Mouse (Mus musculus) spleen, postnatal 4 days (tissue): Measurements from ENCODE around the gene Angptl4.
"Not testable (repeated sequence)": the region's sequence is repeated elsewhere in the genome, so short reads cannot be mapped to it uniquely, and the experiment has no call there.

ENCODE experiments used
- DNase-seq, 2 experiments: peaks; one replicate each; pipeline ENCODE4 v3.0.0; 2022; ENCODE audit warnings: low spot score in 2 of 2

Angptl4 gene

DNA sequence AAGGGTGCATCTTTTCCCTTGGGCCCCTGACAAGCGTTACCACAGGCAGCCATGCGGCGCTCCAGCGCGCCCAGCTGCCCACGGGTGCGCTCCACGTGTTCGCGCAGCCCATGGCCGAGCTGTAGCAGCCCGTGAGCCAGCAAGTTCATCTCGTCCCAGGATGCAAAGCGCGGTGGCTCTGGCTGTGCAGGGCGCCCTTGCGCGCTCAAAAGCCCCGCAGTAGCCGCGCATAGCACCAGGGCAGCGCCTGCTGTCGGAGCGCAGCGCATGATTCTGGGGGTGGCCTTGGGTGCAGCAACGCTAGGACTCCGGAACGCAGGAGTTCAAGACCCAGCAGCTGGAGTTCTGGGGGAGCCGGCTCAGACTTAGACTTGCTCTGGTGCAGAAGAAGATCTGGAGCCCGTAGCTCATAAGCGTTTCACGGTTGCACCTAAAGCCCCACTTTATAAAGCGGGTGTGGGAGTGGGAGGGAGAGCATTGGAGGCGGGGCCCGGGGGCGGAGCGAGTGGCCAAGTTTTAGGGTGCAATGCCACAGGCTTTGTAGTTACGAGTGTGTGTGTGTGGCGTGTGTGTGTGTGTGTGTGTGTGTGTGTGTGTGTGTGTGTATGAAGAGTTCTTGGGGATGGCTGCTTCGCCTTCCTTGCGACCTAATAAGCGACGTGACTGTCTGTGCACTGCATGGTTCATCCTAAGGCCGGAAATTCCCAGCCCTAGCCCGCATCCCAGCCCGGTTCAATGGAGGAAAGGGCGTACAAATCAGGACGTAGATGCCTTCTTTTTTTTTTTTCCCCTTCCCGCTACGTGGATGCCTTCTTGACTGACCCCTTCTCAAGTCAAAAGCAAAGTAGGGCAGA is at the start of gene Angptl4:
TSS of gene Angptl4 (minus strand) at position 707 of the 854 bp plus-strand sequence.
- peak; percentile 72 to 85 for DNase-seq

DNA sequence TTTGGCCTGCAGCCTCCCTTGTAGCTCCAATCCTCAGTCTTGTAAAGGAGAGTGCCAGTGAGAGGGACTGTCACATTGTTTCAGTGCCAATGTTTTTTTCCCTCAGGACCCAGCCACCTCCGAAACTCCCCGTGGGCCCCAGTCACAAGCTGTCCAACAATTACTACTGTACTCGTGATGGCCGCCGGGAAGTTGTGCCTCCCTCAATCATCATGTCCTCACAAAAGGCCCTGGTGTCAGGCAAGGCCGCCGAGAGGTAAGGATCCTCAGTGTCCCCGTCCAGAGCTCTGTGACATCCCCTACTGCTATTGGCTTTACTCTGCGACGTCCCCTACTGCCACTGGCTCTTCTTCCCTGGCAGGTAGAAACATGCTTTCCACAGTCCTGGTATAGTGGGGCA is 47.9 kb upstream of the Angptl4 start:
- DNase-seq, result no peak

- no peak for DNase-seq
Measured at GRCm38 (mm10) chr17:33828892-33829291, 47.3 kb upstream of the Angptl4 start.

DNA sequence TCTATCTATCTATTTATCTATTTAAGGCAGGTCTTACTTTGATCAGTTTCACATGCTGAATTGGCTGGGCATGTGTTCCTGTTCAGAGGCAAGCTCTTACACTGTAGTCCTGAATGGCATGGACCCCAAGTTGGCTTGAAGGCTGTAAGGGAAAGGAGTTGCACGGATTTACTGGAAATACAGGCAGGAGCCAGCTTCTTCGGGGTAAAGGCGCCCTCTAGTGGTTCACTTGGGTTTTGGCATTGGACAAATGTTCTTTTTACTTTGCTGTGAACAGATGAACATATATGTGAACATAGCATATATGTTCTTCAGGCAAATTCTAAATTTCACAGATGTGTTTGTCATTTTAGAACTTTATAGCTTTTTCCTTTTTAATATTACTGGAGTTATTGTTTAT is 45.2 kb upstream of the Angptl4 start:
- peak; percentile 66 to 86 for DNase-seq

DNA sequence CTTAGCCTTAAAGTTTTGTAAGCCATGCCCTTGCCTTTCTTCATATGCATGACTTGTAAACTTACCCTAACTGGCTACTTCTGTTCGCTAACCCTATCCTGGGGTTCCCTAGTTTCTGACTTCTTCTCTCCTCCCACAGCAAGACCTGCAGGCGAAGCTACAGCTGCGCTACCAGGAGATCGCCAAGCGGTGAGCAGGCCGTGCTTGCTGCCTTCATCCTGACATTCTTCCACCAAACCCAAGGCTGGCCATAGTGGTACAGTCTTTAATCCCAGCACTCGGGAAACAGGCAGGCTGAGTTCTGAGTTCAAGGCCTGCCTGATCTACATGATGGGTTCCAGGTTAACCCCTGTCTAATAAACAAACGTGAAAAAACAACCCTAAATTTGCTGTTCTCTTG is 43.8 kb upstream of the Angptl4 start:
- DNase-seq, result no peak

- DNase-seq, result not testable (repeated sequence)
Measured at GRCm38 (mm10) chr17:33824997-33825330, 43.3 kb upstream of the Angptl4 start.

DNA sequence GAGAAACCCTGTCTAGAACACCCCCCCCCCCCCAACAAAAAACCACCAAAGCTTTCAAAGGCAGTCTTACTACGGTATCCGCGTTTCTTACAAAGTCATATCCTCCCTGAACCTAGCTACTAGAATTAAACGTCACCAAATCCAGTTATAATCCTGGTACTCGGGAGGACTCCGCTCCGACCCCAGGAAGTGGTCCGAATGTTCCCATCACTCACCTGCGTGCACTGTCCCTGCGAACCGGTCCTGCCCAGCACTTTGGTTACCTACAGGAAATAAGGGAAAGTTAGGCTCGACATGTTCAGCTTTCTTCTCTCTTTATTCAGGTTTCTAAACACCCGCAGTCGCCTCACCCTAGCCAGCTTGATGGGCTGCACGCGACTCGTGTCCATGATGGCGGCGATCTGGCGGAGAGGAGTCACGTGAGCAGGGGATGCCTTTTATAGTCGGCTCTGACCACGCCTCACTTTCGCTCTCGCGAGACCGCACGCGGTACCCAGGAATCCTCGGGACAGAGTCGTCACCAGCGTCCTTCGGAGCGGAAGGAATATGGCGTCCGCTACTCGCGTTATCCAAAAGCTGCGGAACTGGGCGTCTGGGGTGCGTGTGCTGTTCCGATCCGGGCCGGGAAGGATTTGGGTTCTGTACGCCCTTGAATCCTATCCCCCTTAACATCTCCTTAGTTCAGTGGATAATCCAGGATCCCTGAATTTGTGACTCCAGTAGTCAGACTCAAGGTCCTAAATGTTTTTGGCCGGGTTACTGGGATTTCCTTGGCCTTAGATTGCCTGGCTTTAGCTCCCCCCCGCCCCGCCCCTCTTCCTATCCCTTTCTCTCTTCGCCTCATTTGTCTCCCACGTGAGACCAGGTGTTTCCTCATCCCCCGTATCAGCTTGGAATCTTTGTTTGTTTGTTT is 42.7 kb upstream of the Angptl4 start, which contains the start of the genes Rps28 and Ndufa7:
TSS of gene Rps28 (minus strand) at position 479 of the 913 bp plus-strand sequence.
TSS of gene Ndufa7 (plus strand) at position 489 of the 913 bp plus-strand sequence.
- DNase-seq, result peak; percentile 98

DNA sequence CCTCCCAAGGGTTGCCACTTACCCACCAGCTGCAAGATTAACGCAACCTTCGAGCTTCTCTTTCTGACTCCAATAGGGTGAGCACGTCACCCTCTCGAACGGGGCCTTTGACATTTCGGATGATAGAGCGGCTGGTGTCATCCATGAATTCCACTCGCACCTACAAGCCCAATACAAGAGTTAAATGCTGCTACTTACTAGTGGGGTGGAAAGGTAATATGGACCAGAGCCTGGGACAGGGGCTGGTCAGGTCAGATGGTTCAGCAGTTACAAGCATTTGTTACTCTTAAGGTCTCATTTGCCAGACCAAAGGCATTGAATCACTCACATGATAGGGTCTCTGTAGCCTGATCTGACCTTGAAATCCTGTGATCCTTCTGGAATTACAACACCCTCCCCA is 41.5 kb upstream of the Angptl4 start:
- DNase-seq, result not testable (repeated sequence)

DNA sequence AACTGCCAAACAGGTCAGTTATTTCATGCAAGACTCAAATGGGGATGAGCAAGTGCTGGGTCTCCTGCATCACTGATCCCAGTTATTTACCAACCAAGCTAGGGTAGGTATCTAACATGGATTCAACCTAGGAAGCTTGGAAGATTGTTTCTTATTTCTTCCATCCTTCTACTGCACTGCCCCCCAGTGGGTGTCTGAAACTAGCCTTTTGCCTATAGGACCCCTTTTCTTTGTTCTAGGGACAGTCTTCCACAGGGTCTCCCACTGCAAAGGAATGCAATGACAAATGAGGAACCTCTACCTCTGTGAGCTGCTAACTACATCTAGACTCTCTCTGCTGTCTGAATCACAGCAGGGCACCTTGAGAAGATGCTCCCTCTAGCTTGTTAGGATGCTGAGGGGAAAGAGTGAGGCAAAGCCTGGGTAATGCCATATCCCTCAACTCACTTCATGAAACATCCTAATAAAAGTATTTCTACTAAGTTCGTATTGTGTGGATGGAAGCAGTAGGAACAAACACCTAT is 40.9 kb upstream of the Angptl4 start:
- DNase-seq, result no peak

GRCm38 (mm10) chr17:33817969-33818643 is 36.5 kb upstream of the Angptl4 start:
- DNase-seq, result no peak

DNA sequence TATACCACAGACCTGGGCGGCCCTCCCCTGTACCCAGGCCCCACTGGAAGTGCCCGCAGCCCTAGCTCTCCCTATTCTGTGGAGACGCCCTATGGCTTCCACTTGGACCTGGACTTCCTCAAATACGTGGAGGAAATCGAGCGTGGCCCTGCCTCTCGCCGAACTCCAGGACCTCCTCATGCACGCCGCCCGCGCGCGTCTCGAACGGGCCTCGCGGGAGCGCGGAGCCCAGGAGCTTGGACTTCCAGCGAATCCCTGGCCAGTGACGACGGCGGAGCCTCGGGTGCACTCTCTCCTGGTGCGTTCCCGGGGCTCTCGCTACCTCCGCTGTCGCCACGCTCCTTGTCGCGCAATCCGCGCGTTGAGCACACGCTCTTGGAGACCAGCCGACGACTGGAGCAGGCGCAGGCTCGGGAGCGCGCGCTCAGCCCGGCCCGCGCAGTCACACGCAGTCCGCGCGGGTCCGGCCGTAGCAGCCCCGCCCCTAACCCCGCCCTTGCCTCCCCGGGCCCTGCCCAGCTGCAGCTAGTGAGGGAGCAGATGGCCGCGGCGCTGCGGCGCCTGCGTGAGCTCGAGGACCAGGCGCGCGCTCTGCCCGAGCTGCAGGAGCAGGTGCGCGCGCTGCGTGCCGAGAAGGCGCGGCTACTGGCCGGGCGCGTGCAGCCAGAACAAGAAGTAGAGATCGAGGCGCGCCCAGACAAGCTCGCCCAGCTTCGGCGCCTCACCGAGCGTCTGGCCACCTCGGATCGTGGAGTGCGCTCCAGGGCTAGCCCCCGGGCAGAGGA is 35.7 kb upstream of the Angptl4 start:
- DNase-seq, result peak; percentile 89 to 92

DNA sequence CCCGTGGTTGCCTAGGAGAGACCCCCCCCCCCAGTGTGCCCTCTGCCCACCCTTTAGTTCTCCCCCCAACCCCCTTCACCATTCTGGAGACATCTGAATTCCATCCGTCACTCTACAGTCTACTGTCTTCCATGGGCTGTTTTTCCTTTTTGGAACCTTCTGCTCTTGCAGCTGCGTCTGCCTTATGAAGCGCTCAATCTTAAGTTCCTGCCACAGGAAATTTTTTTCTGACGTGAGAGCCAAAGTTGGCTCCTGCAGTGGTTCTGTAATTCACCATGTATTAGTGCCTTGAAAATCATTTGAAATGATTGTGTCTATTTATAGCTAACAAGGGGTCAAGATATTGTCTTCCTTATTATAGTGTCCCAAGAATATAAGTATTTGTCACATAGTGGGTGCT is 35.0 kb upstream of the Angptl4 start:
- DNase-seq, result no peak

- no peak for DNase-seq
Measured at GRCm38 (mm10) chr17:33815399-33815798, 33.8 kb upstream of the Angptl4 start.

GRCm38 (mm10) chr17:33812990-33813389 is 31.4 kb upstream of the Angptl4 start:
- DNase-seq, result no peak

GRCm38 (mm10) chr17:33812475-33812874 is 30.8 kb upstream of the Angptl4 start:
- no peak for DNase-seq

- no peak for DNase-seq
Measured at GRCm38 (mm10) chr17:33811142-33811516, 29.5 kb upstream of the Angptl4 start.

GRCm38 (mm10) chr17:33810334-33811141 is 28.9 kb upstream of the Angptl4 start, which contains the start of gene Kank3:
Kank3 (plus strand) TSS chr17:33810519.
- peak; percentile 87 to 92 for DNase-seq

- DNase-seq, result no peak
Measured at GRCm38 (mm10) chr17:33808192-33808591, 26.6 kb upstream of the Angptl4 start.

DNA sequence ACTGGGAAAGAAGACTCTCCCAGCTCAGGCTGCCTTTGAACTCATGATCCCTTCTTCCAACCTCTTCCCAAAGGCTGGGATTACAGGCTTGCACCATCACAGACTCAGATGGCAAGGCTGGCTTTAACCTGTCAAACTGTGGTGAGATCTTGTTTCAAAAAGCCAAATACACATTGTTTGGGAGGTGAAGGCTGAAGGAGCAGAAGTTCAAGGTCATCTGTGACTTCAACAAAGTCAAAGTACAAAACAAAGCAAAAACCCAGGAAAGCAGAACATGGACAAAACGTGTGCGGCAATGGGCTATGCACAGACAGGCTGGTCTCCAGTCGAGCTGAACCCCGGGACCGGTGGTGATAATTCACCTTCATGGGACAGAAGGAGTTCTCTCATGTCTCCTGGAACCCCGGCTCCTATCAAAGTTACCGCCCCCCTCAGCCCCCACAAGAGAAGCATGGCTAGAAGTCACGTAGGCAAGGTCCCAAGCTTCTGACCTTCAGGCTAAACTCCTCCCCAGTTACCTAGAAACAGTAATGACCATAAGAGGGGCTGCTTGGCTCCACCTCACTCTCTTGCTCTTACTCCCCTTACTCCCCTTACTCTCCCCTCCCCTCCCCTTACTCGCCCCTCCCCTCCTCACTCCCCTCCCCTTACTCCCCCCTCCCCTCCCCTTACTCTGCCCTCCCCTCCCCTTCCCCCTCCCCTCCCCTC is 25.7 kb upstream of the Angptl4 start:
- no peak for DNase-seq
